Mouse (Mus musculus) megakaryocyte, embryonic 14.5 days (primary cell): ENCODE measurements around the gene Hcar2.

Source experiments
- FLI1 ChIP-seq: IDR thresholded peaks from 2 replicates; pipeline ENCODE4 v1.6.1; 2012; ENCODE audit warnings: low read length, inconsistent platforms, mixed read lengths
- GATA1 ChIP-seq: IDR thresholded peaks from 3 replicates; pipeline ENCODE4 v1.6.1; 2012; ENCODE audit warnings: mixed read lengths, low read length, inconsistent platforms, borderline replicate concordance

- TF ChIP-seq GATA1 (no peak), FLI1 (no peak)
These were observed 15.5 kb upstream of the Hcar2 start for GRCm38 (mm10) chr5:123880778-123881177.
